Mouse (Mus musculus) brain, embryonic 14.5 days (tissue): Measurements from ENCODE around the gene Diaph3.

ENCODE experiments used
- CTCF ChIP-seq: fragments of 200-500 bp; IDR thresholded peaks from 2 replicates; pipeline ENCODE4 v1.5.1; 2012; ENCODE audit warnings: inconsistent platforms, mild to moderate bottlenecking, moderate library complexity, borderline replicate concordance; ENCODE audit not compliant: insufficient read depth, insufficient read length; ENCODE audit errors: extremely low read depth
- POLR2A ChIP-seq: fragments of 200-500 bp; IDR thresholded peaks from 2 replicates; pipeline ENCODE4 v1.6.1; 2012; ENCODE audit warnings: mild to moderate bottlenecking, inconsistent platforms, borderline replicate concordance; ENCODE audit not compliant: poor library complexity, insufficient read depth, insufficient read length, severe bottlenecking; ENCODE audit errors: extremely low read depth

- TF ChIP-seq CTCF (no peak), POLR2A (no peak)
Observed at GRCm38 (mm10) chr14:87145351-87145750, 4.3 kb upstream of the Diaph3 start.
